Mouse (Mus musculus): Measurements from ENCODE around the gene Taf1. TPM values are rescaled to one million over a fixed set of nuclear protein-coding genes. Genes with fewer than 3 reads are reported as not detected.
"Not testable (repeated sequence)": the region's sequence is repeated elsewhere in the genome, so short reads cannot be mapped to it uniquely, and the experiment has no call there.

Gene Taf1
- 3.2 and 3.5 TPM in 2 replicates for polyA plus RNA-seq (2015; fragmentation: Nextera tagmentation; extraction: Ambion mirVana)

- Histone ChIP-seq H3K36me3 (ENCODE audit: control insufficient read depth, insufficient read depth) (no peaks in the 10 kb centered on the region), H3K4me1 (replicated peaks; ENCODE audit: control insufficient read depth, insufficient read depth, low read length) (no peaks in the 10 kb centered on the region), H3K4me3 (ENCODE audit: low read depth, low read length) (peak within 1 kb of the TSS; percentile 61), H3K27me3 (replicated peaks; ENCODE audit: control insufficient read depth, insufficient read depth, low read length) (no peaks in the 10 kb centered on the region), H3K9me3 (ENCODE audit: control insufficient read depth) (no peaks in the 10 kb centered on the region), H3K4me2 (replicated peaks; ENCODE audit: low read depth) (peak within 1 kb of the TSS; percentile 66), H3K9ac (ENCODE audit: low read depth, low read length) (peak within 1 kb of the TSS; percentile 58), H3K27ac (ENCODE audit: low read depth, low read length) (peak within 1 kb of the TSS; percentile 64; the same call in 1 of the 2 replicates)
- TF ChIP-seq CTCF (IDR thresholded peaks at IDR 0.05; ENCODE audit: low read depth): no peak
- ATAC-seq: peak; percentile 98
- 14% methylated on average over 47 of the region's 47 CpGs for WGBS
These were observed at the start of gene Taf1 for GRCm38 (mm10) chrX:101532347-101533221. Taf1 (plus strand) TSS chrX:101532734.

- H3K4me1 ChIP-seq (replicated peaks; ENCODE audit: control insufficient read depth, insufficient read depth, low read length); H3K27me3 ChIP-seq (replicated peaks; ENCODE audit: control insufficient read depth, insufficient read depth, low read length); H3K9ac ChIP-seq (ENCODE audit: low read depth, low read length); H3K4me3 ChIP-seq (ENCODE audit: low read depth, low read length); H3K36me3 ChIP-seq (ENCODE audit: control insufficient read depth, insufficient read depth); H3K4me2 ChIP-seq (replicated peaks; ENCODE audit: low read depth); H3K27ac ChIP-seq (ENCODE audit: low read depth, low read length); H3K9me3 ChIP-seq (ENCODE audit: control insufficient read depth); ATAC-seq: not testable (repeated sequence)
- 29% methylated on average over 10 of the region's 12 CpGs for WGBS
- TF ChIP-seq CTCF (IDR thresholded peaks at IDR 0.05; ENCODE audit: low read depth): peak; percentile 81
These were observed 45.9 kb upstream of the Taf1 start for GRCm38 (mm10) chrX:101486487-101487152.

DNA sequence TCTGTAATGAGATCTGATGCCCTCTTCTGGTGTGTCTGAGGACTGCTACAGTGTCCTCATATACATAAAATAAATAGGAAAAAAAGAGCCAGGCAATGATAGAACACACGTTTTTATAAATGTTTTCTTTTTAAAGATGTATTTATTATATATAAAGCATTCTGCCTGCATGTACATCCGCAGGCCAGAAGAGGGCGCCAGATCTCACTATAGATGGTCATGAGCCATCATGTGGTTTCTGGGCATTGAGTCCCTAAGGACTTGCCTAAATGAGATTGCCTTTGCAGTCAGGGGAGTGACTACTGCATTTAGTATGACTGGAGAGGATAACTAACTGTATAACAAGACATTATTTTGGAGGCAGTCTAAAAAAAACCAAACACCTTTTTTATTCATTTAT lies 27.9 kb upstream of the Taf1 start:
- H3K9ac ChIP-seq (ENCODE audit: low read depth, low read length): no peak overlapping the region
- H3K36me3 ChIP-seq (ENCODE audit: control insufficient read depth, insufficient read depth): no peaks in the 10 kb centered on the region
- ATAC-seq: no peak
- H3K9me3 ChIP-seq (ENCODE audit: control insufficient read depth): no peaks in the 10 kb centered on the region
- no peaks in the 10 kb centered on the region for H3K4me1 ChIP-seq (replicated peaks; ENCODE audit: control insufficient read depth, insufficient read depth, low read length)
- TF ChIP-seq CTCF (IDR thresholded peaks at IDR 0.05; ENCODE audit: low read depth): peak; percentile 66
- H3K4me2 ChIP-seq (replicated peaks; ENCODE audit: low read depth): no peak overlapping the region
- WGBS: 7% methylated on average over 3 of the region's 3 CpGs
- H3K4me3 ChIP-seq (ENCODE audit: low read depth, low read length): no peak overlapping the region
- no peaks in the 10 kb centered on the region for H3K27me3 ChIP-seq (replicated peaks; ENCODE audit: control insufficient read depth, insufficient read depth, low read length)
- H3K27ac ChIP-seq (ENCODE audit: low read depth, low read length): no peak overlapping the region

GRCm38 (mm10) chrX:101515710-101516109 lies 16.8 kb upstream of the Taf1 start:
- Histone ChIP-seq H3K4me3 (ENCODE audit: low read depth, low read length) (no peak overlapping the region), H3K9me3 (ENCODE audit: control insufficient read depth) (no peaks in the 10 kb centered on the region), H3K27me3 (replicated peaks; ENCODE audit: control insufficient read depth, insufficient read depth, low read length) (no peaks in the 10 kb centered on the region), H3K27ac (ENCODE audit: low read depth, low read length) (no peak overlapping the region), H3K36me3 (ENCODE audit: control insufficient read depth, insufficient read depth) (no peaks in the 10 kb centered on the region), H3K4me2 (replicated peaks; ENCODE audit: low read depth) (no peak overlapping the region), H3K9ac (ENCODE audit: low read depth, low read length) (no peak overlapping the region), H3K4me1 (replicated peaks; ENCODE audit: control insufficient read depth, insufficient read depth, low read length) (no peaks in the 10 kb centered on the region)
- ATAC-seq: no peak
- TF ChIP-seq CTCF (IDR thresholded peaks at IDR 0.05; ENCODE audit: low read depth): peak; percentile 58
- WGBS: 4% methylated on average over 2 of the region's 2 CpGs

GRCm38 (mm10) chrX:101518006-101518405 lies 14.5 kb upstream of the Taf1 start:
- Histone ChIP-seq H3K27ac (ENCODE audit: low read depth, low read length) (no peak overlapping the region), H3K4me2 (replicated peaks; ENCODE audit: low read depth) (no peak overlapping the region), H3K27me3 (replicated peaks; ENCODE audit: control insufficient read depth, insufficient read depth, low read length) (no peaks in the 10 kb centered on the region), H3K36me3 (ENCODE audit: control insufficient read depth, insufficient read depth) (no peaks in the 10 kb centered on the region), H3K4me3 (ENCODE audit: low read depth, low read length) (no peak overlapping the region), H3K4me1 (replicated peaks; ENCODE audit: control insufficient read depth, insufficient read depth, low read length) (no peaks in the 10 kb centered on the region), H3K9me3 (ENCODE audit: control insufficient read depth) (no peaks in the 10 kb centered on the region), H3K9ac (ENCODE audit: low read depth, low read length) (no peak overlapping the region)
- WGBS: 90% methylated on average over 4 of the region's 4 CpGs
- no peak for TF ChIP-seq CTCF (IDR thresholded peaks at IDR 0.05; ENCODE audit: low read depth)
- ATAC-seq: no peak

GRCm38 (mm10) chrX:101522027-101522426 lies 10.5 kb upstream of the Taf1 start:
- no peak overlapping the region for H3K9ac ChIP-seq (ENCODE audit: low read depth, low read length)
- H3K27ac ChIP-seq (ENCODE audit: low read depth, low read length): no peak overlapping the region
- ATAC-seq: no peak
- 77% methylated on average over 15 of the region's 15 CpGs for WGBS
- no peak for TF ChIP-seq CTCF (IDR thresholded peaks at IDR 0.05; ENCODE audit: low read depth)
- no peak overlapping the region for H3K4me2 ChIP-seq (replicated peaks; ENCODE audit: low read depth)
- H3K9me3 ChIP-seq (ENCODE audit: control insufficient read depth): no peaks in the 10 kb centered on the region
- H3K27me3 ChIP-seq (replicated peaks; ENCODE audit: control insufficient read depth, insufficient read depth, low read length): 0 out of 2 replicates have a peak, but pooled peaks cover 3% of the 10 kb centered on the region
- no peaks in the 10 kb centered on the region for H3K4me1 ChIP-seq (replicated peaks; ENCODE audit: control insufficient read depth, insufficient read depth, low read length)
- H3K36me3 ChIP-seq (ENCODE audit: control insufficient read depth, insufficient read depth): no peaks in the 10 kb centered on the region
- H3K4me3 ChIP-seq (ENCODE audit: low read depth, low read length): no peak overlapping the region

Measured in intestine, postnatal 0 days (tissue).